Mouse (Mus musculus) lung, postnatal 14 days (tissue): ENCODE measurements around the gene Pip4k2a.

Experiments
- DNase-seq: peaks from one replicate; pipeline ENCODE4 v3.0.0; 2021

Gene Pip4k2a

DNA sequence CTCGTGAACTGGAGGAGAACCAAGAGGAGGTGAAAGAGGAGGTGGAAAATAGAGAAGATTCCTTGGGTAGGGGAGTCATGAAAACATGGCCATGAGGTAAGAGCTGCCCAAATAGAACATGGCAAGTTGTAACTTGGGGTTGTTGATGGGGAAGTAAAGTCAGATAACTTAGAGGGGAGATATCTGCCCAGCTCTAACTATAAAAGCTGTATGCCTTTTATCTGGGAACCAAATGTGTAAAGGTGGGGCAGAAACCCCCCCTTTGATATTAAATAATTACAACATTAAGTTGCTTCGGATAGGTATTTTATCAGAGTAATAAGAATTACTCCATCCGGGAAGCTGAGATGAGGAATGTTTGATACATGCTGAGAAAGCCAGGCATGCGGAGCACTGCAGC lies 18.9 kb downstream of the Pip4k2a start:
- DNase-seq, result no peak

DNA sequence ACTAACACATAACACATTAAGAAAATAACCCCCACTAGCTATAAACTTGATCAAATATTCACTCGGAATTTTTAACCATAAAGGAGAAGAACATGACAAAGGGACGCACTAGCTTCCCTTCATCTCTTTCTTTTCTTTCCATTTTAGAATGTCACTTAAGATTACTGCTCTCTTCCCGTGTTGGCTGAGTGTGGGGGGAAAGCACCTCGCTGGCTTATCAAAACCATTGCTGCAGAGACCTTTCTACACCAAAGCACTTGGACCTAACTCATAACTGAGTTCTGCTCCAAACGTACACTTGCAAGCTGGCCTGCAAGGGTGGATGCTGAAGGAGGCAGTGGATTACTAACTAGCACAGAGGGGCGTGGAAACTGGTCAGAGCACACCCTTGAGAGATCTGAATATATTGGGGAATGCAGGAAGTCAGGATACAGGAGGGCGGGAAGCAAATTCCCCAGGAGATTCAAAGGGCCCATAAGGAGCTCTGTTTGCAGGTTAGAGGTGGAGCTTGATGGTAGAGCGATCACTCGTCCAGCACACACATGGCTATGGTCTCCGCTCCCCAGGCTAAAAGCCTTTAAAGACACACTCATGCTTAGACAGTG lies 20.6 kb downstream of the Pip4k2a start:
- DNase-seq, result no peak

DNA sequence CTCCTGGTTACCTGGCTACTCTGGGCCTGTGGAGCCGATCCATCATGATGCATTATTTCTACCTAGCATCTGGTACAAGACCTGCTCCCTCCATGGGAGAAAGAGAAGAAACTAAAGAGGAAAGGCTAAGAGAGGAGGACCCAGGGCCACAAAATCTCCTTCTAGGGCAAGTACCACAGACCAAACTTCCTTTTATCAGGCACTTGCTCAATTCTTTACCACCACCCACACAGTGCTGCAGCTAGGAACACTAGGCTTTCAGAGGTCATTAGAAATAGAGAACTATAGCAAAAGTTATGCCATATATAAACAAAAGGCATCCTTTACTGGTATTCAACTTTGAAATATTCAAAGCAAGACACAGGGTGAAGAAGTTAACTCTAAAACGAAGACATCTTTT lies 21.8 kb downstream of the Pip4k2a start:
- no peak for DNase-seq

DNA sequence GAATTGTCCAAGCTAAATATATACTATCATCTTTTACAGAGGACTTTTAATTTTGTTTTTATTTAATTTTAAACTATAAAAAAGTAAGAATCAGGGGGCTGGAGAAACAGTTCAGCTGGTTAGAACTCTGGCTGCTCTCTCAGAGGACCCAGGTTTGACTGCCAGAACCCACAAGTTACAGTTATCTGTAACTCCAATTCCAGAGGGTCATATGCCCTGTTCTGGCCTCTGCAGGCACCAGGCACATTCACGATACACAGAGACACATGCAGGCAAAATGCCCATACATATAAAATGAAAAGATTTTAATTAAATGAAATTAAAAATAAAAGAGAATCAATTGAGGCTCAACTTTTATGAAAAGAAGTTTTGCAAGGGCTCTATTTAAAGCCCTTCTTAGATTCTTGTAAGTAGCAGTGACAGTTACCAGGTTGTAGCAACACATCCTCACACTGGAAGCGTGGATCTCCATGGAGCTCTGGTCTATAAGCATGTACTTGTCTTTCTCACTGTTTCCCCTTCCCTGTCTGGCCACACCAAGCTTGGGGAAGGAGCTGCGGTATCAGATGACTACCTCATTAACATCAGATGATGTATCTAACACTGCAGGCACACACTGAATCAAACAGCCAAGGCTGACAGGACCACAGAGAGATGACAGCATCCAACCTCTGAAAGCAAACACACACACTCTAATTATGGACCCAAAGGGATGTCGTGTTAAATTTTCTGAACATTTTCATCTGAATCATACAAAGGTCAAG lies 22.9 kb downstream of the Pip4k2a start:
- DNase-seq, result no peak

DNA sequence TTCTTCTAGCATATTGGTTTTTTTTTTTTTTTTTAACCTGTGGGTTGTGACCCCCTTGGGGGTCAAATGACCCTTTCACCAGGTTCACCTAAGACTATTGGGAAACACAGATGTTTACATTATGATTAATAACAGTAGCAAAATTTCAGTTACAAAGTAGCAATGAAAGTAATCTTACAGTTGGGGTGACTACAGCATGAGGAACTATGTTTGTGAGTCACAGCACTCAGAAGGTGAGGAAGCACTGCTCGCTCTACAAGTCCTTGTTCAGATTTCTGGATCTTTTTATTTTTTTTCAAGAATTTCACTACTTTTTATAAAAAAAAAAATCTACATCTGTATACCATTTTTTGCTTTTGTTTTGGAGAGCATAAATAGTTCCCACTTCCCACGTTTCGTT lies 26.4 kb downstream of the Pip4k2a start:
- no peak for DNase-seq

DNA sequence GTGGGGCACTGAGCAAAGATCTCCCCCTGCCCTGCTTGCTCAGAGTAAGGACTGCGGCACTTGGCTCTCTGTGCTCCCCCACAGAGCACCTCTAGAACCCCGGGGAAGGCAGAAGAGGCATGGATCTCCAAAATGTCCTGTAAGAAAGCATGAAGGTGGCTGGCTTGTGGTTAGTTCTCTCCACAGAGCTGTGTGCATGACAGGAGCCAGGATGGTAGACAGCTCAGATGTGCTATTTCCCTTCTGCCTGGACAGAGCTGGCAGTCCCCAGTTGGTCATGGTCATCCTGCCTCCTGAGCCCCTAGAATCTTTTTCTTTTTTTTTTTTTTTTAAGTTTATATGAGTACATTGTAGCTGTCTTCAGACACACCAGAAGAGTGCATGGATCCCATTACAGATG lies 27.5 kb downstream of the Pip4k2a start:
- DNase-seq, result no peak

DNA sequence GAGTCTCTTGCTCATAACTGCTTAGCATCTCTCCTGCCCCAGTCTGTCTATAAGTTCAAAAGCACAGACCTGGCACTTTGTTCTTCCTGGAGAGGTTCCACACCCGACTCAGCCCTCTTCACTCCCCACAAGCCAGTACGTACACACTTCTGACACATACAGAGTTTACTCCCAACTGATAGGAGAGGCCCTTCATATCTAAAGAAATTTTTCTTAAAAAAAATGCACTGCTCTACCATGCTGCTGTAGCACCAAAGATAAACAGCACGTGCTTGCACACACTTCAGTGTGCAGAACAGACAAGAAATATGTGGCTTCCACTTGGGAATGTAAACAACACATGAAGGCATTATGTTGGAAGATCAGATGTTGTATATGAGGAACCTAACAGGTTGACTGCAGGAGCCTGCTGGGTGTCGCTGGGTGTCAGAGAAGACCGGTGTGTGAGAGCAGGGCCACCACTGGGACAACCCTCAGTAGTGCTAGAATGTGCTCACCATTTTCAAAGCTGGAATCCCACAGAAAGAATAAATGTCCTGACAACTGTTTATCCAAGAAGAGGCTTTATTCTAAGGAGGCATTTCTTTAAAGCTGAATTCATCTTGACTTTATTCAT lies 28.8 kb downstream of the Pip4k2a start:
- DNase-seq, result no peak

DNA sequence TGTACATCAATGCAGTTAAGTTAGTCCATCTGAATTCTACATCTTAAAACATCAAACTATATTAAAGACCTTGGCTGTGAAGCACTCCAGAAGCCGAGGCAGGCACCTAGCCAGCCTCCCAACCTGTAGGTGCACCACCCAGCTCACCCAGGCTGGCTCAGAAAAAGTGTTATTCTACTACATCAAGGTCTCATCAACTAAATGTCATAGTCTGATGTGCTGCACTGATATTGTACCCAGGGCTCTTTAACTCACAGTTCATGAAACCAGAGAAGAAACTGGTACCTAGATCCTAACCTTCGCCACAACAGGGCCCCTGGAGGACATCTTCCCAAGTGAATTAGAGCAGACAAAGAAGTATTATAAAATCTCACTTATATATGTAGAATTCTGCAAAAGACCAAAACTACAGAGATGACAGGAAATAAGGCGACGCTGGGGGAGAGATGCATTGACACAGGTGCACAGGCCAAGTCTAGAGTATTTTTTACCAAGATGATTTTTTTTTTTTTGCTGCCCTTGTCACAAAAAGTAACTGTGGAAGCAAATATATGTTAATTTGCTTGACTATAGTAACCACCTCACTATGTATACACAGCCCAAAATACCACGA lies 30.4 kb downstream of the Pip4k2a start:
- DNase-seq, result no peak

DNA sequence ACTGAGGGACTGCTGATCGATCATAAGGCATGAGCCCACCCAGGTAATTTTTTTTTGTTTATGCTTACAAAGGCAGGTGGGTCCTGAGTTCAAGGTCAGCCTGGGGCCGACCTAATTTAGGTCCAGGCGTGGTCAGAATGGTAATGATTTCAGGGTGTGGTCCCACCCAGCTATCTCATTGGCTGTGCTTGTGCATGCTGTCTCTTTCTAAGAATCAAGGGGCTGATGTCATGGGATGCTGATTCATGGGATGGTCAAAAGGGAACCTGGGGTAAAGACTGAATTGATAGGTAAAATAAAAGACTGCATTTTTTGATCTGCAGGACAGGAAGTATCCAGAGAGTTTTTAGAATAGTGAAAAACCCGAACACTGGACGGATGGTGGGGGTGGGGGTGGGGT lies 31.4 kb downstream of the Pip4k2a start:
- DNase-seq, result no peak

DNA sequence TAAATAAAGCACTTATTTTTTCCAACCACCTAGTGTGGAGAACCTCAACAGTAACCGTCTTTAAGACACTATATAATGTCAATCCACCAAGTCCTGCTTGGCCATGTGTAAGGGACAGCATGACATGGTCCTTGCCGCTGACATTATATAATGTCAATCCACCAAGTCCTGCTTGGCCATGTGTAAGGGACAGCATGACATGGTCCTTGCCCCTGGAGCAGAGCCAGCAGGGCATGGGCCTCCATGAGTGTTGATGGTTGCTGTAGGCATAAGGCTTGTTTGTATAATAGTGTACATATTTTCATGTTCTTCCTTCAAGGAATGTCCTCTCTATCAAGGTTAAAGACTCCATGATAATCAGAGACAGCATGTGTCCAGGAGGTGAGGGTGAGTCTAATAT lies 32.0 kb downstream of the Pip4k2a start:
- no peak for DNase-seq

DNA sequence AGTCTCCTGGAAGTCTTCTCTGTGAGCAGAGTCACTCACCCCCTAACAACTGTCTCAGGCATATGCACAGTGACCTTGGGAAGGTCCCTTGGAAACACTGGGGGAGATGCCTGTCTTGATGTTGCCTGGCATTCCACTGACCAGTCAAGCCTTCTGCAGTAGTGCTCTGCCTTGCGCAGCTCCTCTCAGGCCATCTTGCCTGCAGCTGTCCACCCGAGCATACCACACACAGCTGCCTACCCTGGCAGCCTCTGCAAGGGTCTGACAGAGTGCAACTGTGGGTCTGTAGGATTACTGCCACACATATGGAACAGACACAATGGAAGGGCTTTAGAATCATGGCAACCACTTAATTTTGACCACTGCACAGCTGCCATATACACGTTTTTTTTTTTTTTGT lies 32.8 kb downstream of the Pip4k2a start:
- no peak for DNase-seq

DNA sequence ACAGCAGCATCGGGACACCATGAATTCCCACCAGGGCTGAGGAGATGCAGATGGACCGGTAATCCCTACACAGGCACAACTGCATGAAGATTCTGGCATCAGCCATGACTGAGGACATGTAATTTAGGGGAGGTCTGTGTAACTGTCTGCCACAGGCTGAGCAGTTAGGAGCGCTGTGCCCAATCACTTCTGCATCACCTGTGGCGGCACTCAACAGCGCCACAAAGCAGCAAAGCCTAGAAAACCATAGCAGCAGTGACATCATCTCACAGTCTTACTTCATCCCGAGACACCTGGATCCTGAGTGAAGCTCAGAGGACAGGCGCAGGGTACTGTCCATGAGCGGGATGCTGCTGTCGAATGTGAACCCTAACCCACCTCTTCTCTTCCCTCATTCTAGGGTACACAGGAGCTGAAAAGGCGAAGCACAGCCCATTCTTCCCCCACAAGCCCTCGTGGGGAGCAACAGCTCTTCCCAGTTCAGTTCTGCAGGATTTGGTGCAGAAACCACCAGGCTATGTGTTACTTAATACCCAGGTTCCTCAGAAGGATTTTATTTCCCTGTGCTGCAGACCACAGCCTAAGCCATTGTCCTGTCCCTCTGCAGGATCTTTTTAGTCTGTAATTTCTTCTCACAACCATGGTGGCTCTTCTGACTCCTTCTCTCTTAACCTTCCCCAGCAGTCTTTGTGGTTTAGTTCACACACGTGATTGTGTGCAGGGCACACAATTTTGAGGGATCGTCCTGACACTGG lies 34.5 kb downstream of the Pip4k2a start:
- DNase-seq, result no peak

DNA sequence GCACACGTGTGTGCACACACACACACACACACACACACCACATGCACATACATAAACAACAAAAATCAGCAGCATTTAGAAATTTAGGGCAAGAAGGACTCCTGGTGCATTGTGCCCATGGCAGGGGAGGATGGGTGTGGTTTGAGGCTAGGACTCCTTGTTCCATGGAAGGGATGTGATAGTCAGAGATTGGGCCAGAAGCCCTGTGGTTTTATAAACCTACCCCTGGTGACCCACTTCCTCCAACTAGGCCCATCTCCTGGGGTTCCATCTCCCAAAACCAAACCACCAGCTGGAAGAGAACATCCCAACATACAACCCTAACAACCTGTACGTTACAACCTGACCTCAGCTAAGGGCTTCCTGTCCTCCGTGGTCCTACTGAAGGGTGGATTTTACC lies 35.4 kb downstream of the Pip4k2a start:
- no peak for DNase-seq

DNA sequence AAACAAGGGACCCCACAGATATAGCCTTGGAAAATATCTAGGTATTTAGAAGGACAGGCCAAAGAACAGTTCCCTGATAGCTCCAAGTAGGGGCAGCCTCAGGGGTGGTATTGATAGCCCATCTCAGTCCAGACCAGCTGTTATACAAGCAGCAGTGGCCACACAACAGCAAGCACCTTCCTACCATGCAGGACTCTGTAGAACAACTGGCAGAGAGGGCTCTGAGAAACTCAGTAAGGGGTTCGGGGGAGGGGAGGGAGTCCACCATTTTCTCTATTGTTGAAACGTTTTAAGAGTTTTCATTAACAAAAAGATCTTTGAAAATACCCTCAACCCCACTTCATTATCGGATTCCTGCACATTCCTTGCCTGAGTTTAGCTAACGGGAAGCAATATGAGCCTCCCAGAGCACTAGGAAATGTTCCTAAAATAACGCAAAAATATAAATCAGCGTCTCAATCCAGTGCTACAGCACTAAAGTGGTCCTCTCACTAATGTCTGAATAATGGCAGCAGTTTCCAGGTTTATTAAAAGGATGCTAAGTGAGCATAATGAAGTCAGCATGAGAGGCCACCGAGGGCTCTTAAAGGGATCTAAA lies 37.5 kb downstream of the Pip4k2a start:
- DNase-seq, result no peak

DNA sequence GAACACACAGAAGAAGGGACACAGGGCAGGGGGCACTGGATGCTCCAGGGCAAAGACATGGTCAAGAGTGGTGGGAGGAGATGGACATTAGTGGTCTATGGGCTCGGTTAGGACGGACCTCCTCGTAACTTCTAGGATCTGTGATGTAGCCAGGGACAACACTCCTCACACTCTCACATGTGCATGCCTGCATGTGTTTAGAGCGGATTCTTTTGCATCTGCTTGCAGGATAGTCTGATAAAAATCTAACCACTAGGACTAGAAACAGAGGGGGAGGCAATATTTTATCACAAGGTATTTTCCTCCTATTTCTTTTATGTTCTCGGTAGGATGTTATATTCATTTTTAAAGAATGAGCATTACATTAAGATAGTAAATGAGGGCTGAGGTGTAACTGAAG lies 38.4 kb downstream of the Pip4k2a start:
- no peak for DNase-seq

DNA sequence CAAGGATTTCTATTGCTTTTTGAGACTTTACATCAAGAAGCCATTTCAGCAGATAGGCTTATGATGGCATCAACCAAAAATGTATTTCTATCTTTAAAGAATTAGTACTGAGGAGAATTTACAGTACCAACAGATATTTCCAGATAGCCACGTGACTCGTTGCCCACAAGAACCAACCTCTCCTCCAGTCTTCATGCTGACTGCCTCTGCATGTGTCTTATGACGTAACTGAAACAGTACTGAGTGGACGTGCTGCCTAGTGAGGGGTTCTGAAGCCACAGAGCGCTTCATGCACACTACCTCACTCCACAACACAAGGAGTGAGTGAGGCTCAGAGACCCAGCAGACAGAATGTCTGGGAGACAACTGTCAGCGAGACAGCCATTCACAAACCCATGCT lies 38.9 kb downstream of the Pip4k2a start:
- no peak for DNase-seq

DNA sequence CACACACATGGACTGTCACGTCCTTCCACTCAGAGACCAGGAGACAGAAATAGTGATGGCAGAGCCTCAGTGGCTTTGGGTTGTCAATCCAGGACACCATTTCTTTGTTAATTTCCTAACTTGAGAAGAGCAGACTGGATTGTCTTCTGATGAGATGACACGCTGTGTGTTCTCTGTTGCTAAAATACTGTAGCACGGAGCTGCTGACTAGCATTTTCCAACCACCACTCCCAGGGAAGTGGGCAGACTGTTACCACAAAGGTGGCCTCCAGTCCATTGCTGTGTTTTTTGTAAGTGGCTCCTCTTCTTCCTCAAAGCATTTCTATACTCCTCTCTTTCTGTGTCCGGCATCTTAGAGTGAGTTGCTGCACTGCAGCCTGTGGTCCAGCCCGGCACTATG lies 39.4 kb downstream of the Pip4k2a start:
- no peak for DNase-seq

DNA sequence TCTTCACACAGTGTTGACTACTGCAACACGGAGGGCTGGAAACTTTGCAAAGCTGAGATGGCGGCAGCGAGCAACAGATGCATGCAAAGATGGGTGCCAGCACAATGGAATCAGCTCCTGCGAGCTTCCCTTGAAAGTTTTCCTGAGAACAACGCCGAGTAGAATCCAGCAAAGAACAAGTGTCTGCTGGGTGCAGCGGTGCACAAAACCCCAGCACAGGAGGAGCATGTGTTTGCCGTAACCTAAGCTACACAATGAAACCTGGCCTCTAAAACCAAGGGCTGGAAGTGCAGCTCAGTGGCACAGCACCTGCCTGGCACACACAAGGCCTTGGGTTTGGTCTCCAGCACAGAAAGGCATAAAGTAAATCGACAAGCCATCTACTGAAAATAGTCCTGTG lies 39.9 kb downstream of the Pip4k2a start:
- no peak for DNase-seq

DNA sequence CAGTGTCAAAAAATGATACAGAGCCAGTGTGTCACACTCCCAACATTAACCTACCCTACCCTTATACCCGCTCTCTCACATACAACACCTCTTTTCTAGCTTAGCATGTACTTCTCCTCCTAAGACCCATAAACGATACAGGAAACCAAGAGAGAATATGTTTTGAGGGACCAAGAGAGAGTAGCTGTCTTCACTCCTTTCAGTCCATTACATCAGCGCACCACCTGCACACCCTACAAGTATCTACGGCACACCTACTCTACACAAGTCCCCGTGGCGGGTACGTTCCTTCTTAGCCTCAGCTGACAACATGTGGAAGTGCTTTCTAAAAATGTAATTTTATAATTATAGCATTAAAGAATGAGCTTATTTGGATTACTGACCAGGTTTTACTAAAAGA lies 40.5 kb downstream of the Pip4k2a start:
- no peak for DNase-seq

DNA sequence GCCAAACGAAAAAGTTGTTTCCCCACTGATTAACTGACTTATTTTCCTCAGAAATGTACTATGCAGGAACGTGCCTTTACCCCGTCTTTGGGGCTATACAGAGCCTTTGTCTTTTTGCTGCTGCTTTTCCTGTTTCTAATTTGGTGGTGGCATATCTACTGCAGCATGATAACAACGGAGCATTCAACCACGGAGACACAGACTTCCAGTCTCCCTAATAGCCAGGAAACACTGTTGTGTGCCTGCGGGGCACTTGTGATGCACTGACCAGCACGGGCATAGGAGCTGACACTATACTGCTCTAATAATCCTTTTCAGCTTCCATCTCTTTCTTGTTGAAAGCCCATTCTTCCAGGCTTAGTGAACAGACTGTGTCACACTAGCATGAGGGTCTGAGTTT lies 41.0 kb downstream of the Pip4k2a start:
- DNase-seq, result no peak

DNA sequence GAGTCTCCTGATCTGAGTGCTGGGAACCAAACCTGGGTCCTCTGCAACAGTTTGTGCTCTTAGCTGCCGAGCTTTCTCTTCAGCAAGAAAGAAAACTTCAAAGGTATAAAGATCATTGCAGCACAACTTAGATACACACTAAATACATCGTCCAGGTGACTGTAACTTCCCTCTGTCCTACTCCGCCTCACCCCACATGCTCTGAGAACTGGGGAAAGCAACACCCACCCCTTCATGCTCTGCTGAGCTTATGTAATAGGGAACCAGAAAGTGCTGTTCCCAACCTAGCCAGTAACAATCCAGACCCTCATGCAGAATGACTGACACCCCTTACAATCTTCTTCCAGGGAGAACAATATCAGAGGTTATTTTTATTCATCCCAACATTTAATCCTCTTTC lies 41.5 kb downstream of the Pip4k2a start:
- DNase-seq, result no peak

DNA sequence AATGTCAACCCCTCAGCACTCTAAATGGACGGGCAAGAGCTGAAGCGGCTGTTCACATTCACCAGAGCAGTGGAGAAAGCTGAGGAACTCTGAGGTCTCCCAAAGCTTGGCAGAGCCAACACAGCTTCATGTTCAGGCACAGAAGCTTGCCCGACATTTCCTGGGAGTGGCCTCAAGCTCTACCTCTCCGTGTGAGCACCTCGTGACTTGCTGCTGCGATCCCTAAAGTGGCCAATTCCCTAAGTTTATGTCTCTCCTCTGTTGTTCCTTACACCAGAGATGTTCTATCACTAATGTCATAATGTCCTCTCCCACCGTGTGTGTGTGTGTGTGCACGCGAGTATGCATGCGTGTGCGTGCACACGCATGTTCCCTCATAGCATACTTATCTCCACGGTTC lies 42.3 kb downstream of the Pip4k2a start:
- DNase-seq, result no peak

DNA sequence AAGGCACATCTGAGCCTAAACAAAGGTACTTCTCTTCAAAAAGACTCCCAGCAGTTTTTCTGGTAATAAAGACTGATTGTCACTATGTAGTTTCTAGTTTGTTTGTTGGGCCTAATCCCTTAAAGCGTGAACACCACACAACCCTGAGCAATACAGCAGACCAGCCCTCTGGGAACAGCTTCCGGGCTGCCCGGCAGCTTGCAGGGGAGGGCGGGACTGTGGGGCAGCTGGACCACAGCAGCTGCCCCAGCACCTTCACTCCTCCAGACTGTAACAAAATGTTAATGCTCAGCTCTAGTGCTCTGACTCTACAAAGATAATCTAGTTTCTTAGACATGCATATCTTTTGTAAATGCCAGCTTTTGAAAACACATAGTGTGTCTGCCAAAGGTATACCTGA lies 42.9 kb downstream of the Pip4k2a start:
- no peak for DNase-seq
